Mouse (Mus musculus) limb, embryonic 13.5 days (tissue): Measurements from ENCODE around the gene Gzma. TPM values are rescaled to one million over a fixed set of nuclear protein-coding genes. Genes with fewer than 3 reads are reported as not detected.

Experiments used
- ATAC-seq: fragments of 200-750 bp; cut with Nextera tagmentation; 2 replicates; pipeline ENCODE4 v1.8.0; 2017; ENCODE audit warnings: low read depth, moderate number of reproducible peaks, moderate TSS enrichment; ENCODE audit not compliant: low FRiP score
- H3K27ac ChIP-seq: fragments of 300-500 bp; sonication (generic); 2 replicates; pipeline ENCODE4 v1.5.1; 2015; ENCODE audit warnings: inconsistent platforms, mild to moderate bottlenecking, moderate library complexity
- H3K27me3 ChIP-seq: fragments of 300-500 bp; sonication (generic); 2 replicates; pipeline ENCODE4 v1.6.1; 2015; ENCODE audit warnings: mild to moderate bottlenecking, inconsistent platforms
- H3K36me3 ChIP-seq: fragments of 300-500 bp; sonication (generic); 2 replicates; pipeline ENCODE4 v1.6.1; 2015; ENCODE audit warnings: inconsistent platforms, mild to moderate bottlenecking, moderate library complexity
- H3K4me1 ChIP-seq: fragments of 300-500 bp; sonication (generic); 2 replicates; pipeline ENCODE4 v1.6.1; 2015; ENCODE audit warnings: inconsistent platforms
- H3K4me2 ChIP-seq: fragments of 300-500 bp; sonication (generic); replicated peaks from 2 replicates; pipeline ENCODE4 v1.6.1; 2015; ENCODE audit warnings: inconsistent platforms, mild to moderate bottlenecking, moderate library complexity
- H3K4me3 ChIP-seq: fragments of 300-500 bp; sonication (generic); 2 replicates; pipeline ENCODE4 v1.5.1; 2015; ENCODE audit warnings: moderate library complexity, mild to moderate bottlenecking, inconsistent platforms
- H3K9ac ChIP-seq: fragments of 300-500 bp; sonication (generic); 2 replicates; pipeline ENCODE4 v1.6.1; 2015; ENCODE audit warnings: mild to moderate bottlenecking, inconsistent platforms
- H3K9me3 ChIP-seq: fragments of 300-500 bp; sonication (generic); 2 replicates; pipeline ENCODE4 v1.6.1; 2016; ENCODE audit warnings: inconsistent platforms
- WGBS: fragments of 180-500 bp; shearing (Covaris S2); methylation state at CpG from one replicate; pipeline ENCODE4 v1.1.7; 2015; 5-methylcytosine and 5-hydroxymethylcytosine counted together
- polyA plus RNA-seq: library from polyadenylated mRNA; unstranded; fragments of >200 nt; fragmentation: Nextera tagmentation; extraction: Ambion mirVana; gene quantifications from 2 replicates; pipeline ENCODE4 v1.2.1, GENCODE M21; 2015

Gene Gzma
- polyA plus RNA-seq, 1 experiment from 2014 or later: not detected

GRCm38 (mm10) chr13:113044876-113045275, 55.9 kb downstream of the Gzma start:
- H3K4me2 ChIP-seq: peak overlapping the region; percentile 79
- H3K9ac ChIP-seq: peak overlapping the region; percentile 77
- peak overlapping the region; percentile 69 for H3K4me3 ChIP-seq
- no peak for ATAC-seq
- no peaks in the 10 kb centered on the region for H3K27me3 ChIP-seq
- peaks cover 11% of the 10 kb centered on the region for H3K4me1 ChIP-seq
- peaks cover 28% of the 10 kb centered on the region for H3K36me3 ChIP-seq
- 53% methylated on average over 3 of the region's 3 CpGs for WGBS
- H3K27ac ChIP-seq: no peak overlapping the region
- no peaks in the 10 kb centered on the region for H3K9me3 ChIP-seq

Other genes starting within 250 kb of the Gzma start
- gene Mtrex, start 173.6 kb downstream of the Gzma start, polyA plus RNA-seq: 71.6 and 77.8 TPM in 2 replicates
- 31.3 and 34.5 TPM in 2 replicates for gene Dhx29, start 173.5 kb downstream of the Gzma start, polyA plus RNA-seq
- gene Ccno, start 113.2 kb downstream of the Gzma start, polyA plus RNA-seq: 0.23 and 0.29 TPM in 2 replicates
- not detected in 2 replicates for gene Mcidas, start 107.1 kb downstream of the Gzma start, polyA plus RNA-seq
- not detected in 2 replicates for gene Cdc20b, start 65.9 kb downstream of the Gzma start, polyA plus RNA-seq
- 201 and 206 TPM in 2 replicates for gene Gpx8, start 54.6 kb downstream of the Gzma start, polyA plus RNA-seq
- gene Esm1, start 108.7 kb upstream of the Gzma start, polyA plus RNA-seq: 3.0 TPM in 2 replicates
- not detected in 2 replicates for gene Gzmk, start 124.9 kb upstream of the Gzma start, polyA plus RNA-seq
- 9.5 and 10.2 TPM in 2 replicates for gene BC067074, start 192.2 kb upstream of the Gzma start, polyA plus RNA-seq